Mouse (Mus musculus) liver, embryonic 14.5 days (tissue): Measurements from ENCODE around the gene Rabgap1l.

ENCODE experiments used
- CTCF ChIP-seq: IDR thresholded peaks from 2 replicates; pipeline ENCODE4 v1.5.1; 2016; ENCODE audit warnings: antibody characterized with exemption, low read depth, control low read depth
- EP300 ChIP-seq: IDR thresholded peaks from 2 replicates; pipeline ENCODE4 v1.6.1; 2016; ENCODE audit warnings: antibody characterized with exemption, low read depth

DNA sequence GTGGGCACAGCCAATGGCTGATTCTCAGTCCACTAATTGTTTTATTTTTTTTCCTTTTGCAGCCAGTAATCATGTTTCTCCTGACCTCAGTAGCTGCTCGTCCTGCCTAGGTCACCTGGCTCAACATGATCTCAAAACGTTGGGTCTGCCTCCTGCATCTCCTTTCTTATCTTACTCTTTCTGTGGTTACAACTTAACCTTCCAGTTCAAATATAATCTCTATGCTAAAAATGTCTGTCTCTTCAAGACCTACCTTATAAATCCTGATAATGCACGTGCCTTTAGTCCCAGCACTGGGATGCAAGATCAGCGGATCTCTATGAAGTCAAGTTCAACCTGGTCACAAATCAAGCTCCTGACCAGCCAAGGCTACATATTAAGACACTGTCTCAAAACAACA is 46.1 kb upstream of the Rabgap1l start:
- TF ChIP-seq CTCF (no peak), EP300 (no peak)
